Mouse (Mus musculus) spleen, adult 2 months (tissue): Measurements from ENCODE around the gene Mptx1.

Source experiments
- CTCF ChIP-seq: fragments of 200-500 bp; IDR thresholded peaks from 2 replicates; pipeline ENCODE4 v1.5.1; 2011; ENCODE audit warnings: mild to moderate bottlenecking, inconsistent platforms; ENCODE audit not compliant: insufficient read depth, insufficient read length, insufficient replicate concordance; ENCODE audit errors: extremely low read depth
- POLR2A ChIP-seq: fragments of 200-500 bp; IDR thresholded peaks from 2 replicates; pipeline ENCODE4 v1.6.1; 2011; ENCODE audit warnings: low read depth, low read length, inconsistent platforms

DNA sequence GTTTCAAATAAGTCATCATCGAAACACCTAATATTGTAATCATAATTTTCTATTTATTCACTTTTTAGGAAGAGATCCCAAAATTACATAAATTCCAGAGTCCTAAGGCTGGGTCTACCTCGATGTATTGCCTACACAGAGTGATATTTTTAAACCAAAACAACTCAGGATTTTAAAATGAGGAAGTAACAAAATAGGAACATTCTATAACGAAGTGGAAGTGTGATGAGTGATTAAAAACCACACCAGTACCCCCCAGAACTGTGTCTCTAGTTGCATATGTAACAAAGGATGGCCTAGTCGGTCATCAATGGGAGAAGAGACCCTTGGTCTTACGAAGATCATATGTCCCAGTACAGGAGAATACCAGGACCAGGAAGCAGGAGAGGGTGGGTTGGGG, 24.3 kb downstream of the Mptx1 start:
- TF ChIP-seq CTCF (no peak), POLR2A (no peak)
